Comparison of ENCODE assay signal across 31 mouse cellular contexts in the genomic region with DNA sequence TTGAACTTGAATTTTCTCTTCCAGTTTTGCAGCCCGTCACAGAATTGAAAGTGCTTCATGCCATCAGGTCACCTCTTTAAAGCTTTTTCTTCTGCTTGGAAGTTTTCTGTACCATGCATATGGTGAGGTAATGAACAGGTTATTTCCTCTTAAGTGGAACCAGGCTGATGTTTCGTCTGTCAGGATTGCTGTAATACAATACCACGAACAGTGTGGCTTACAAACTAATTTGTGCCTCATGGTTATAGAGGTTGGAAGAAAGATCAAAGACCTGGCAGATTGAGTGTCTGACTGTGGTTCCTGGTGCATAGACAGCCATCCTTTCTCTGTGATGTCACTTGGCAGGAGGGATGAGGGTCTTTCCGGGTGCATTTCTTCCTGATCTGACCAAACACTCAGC.
DNase-seq lines count a peak whose midpoint lies in the region; ATAC-seq and TF ChIP-seq lines count a peak whose summit lies in the region.
"Had no signal": no experiment of that assay in that cellular context is flagged by ENCODE, and none has a peak within 500 bp of the region (broad histone marks: within the 10 kb centered on the region; RNA-seq: fewer than 3 reads in every experiment).

No protein-coding gene starts in this region.

- no peak overlapping the region for H3K9ac ChIP-seq in forebrain, postnatal 0 days
- H3K9ac ChIP-seq in midbrain, embryonic 13.5 days (replicated peaks) = no peak overlapping the region
- H3K9ac ChIP-seq: embryonic facial prominence, embryonic 12.5 days; heart, embryonic 13.5 days; limb, embryonic 15.5 days; liver, embryonic 13.5 days; midbrain, embryonic 15.5 days; neural tube, embryonic 15.5 days had no signal

- H3K27me3 ChIP-seq in forebrain, embryonic 10.5 days (ENCODE audit: poor library complexity, severe bottlenecking) = no peaks in the 10 kb centered on the region
- H3K27me3 ChIP-seq in forebrain, postnatal 0 days (ENCODE audit: insufficient read depth, low read length) = no peaks in the 10 kb centered on the region
- no peaks in the 10 kb centered on the region for H3K27me3 ChIP-seq in midbrain, embryonic 10.5 days (ENCODE audit: low read depth, poor library complexity, severe bottlenecking)
- no peaks in the 10 kb centered on the region for H3K27me3 ChIP-seq in midbrain, embryonic 13.5 days
- H3K27me3 ChIP-seq in limb, embryonic 10.5 days (ENCODE audit: low read depth, poor library complexity, severe bottlenecking) = no peaks in the 10 kb centered on the region
- H3K27me3 ChIP-seq: embryonic facial prominence, embryonic 12.5 days; heart, embryonic 13.5 days; limb, embryonic 15.5 days; liver, embryonic 13.5 days; megakaryocyte, embryonic 14.5 days; midbrain, embryonic 15.5 days; neural tube, embryonic 15.5 days; Patski had no signal

- ATAC-seq in forebrain, postnatal 0 days = no peak
- no peak for ATAC-seq in midbrain, embryonic 13.5 days
- ATAC-seq: forebrain, embryonic 16.5 days; hindbrain, embryonic 16.5 days; intestine, embryonic 16.5 days; lung, postnatal 0 days; midbrain, embryonic 15.5 days; Patski had no signal

- no peaks in the 10 kb centered on the region for H3K36me3 ChIP-seq in forebrain, embryonic 10.5 days (replicated peaks)
- no peaks in the 10 kb centered on the region for H3K36me3 ChIP-seq in forebrain, postnatal 0 days (ENCODE audit: insufficient read depth)
- no peaks in the 10 kb centered on the region for H3K36me3 ChIP-seq in midbrain, embryonic 10.5 days
- H3K36me3 ChIP-seq in midbrain, embryonic 13.5 days = no peaks in the 10 kb centered on the region
- H3K36me3 ChIP-seq in limb, embryonic 10.5 days = no peaks in the 10 kb centered on the region
- H3K36me3 ChIP-seq: embryonic facial prominence, embryonic 12.5 days; heart, embryonic 13.5 days; limb, embryonic 15.5 days; liver, embryonic 13.5 days; midbrain, embryonic 15.5 days; neural tube, embryonic 15.5 days had no signal

- H3K4me1 ChIP-seq in forebrain, embryonic 10.5 days = no peaks in the 10 kb centered on the region
- H3K4me1 ChIP-seq in forebrain, postnatal 0 days (ENCODE audit: insufficient read depth) = no peaks in the 10 kb centered on the region
- H3K4me1 ChIP-seq in midbrain, embryonic 10.5 days = no peaks in the 10 kb centered on the region
- H3K4me1 ChIP-seq in midbrain, embryonic 13.5 days (replicated peaks) = peaks cover 3% of the 10 kb centered on the region; the same call in 1 of the 2 replicates
- peaks cover 20% of the 10 kb centered on the region for H3K4me1 ChIP-seq in limb, embryonic 10.5 days
- H3K4me1 ChIP-seq: liver, embryonic 13.5 days; megakaryocyte, embryonic 14.5 days; midbrain, embryonic 15.5 days had no signal

- H3K4me3 ChIP-seq in forebrain, embryonic 10.5 days = no peak overlapping the region
- no peak overlapping the region for H3K4me3 ChIP-seq in forebrain, postnatal 0 days (ENCODE audit: low read depth, low read length)
- no peak overlapping the region for H3K4me3 ChIP-seq in midbrain, embryonic 10.5 days
- no peak overlapping the region for H3K4me3 ChIP-seq in midbrain, embryonic 13.5 days (replicated peaks)
- no peak overlapping the region for H3K4me3 ChIP-seq in limb, embryonic 10.5 days
- H3K4me3 ChIP-seq: embryonic facial prominence, embryonic 12.5 days; heart, embryonic 13.5 days; limb, embryonic 15.5 days; liver, embryonic 13.5 days; megakaryocyte, embryonic 14.5 days; midbrain, embryonic 15.5 days; neural tube, embryonic 15.5 days had no signal

- no peak for TF ChIP-seq CTCF in forebrain, postnatal 0 days (IDR thresholded peaks at IDR 0.05; ENCODE audit: low read depth)

- no peaks in the 10 kb centered on the region for H3K9me3 ChIP-seq in forebrain, embryonic 10.5 days
- no peaks in the 10 kb centered on the region for H3K9me3 ChIP-seq in forebrain, postnatal 0 days (ENCODE audit: low read length)
- H3K9me3 ChIP-seq in midbrain, embryonic 10.5 days (replicated peaks) = no peaks in the 10 kb centered on the region
- H3K9me3 ChIP-seq in midbrain, embryonic 13.5 days = no peaks in the 10 kb centered on the region
- H3K9me3 ChIP-seq in limb, embryonic 10.5 days (replicated peaks) = no peaks in the 10 kb centered on the region
- H3K9me3 ChIP-seq: embryonic facial prominence, embryonic 12.5 days; heart, embryonic 13.5 days; limb, embryonic 15.5 days; liver, embryonic 13.5 days; midbrain, embryonic 15.5 days; neural tube, embryonic 15.5 days had no signal

- no peak overlapping the region for H3K27ac ChIP-seq in forebrain, embryonic 10.5 days
- no peak overlapping the region for H3K27ac ChIP-seq in forebrain, postnatal 0 days (ENCODE audit: low read depth, low read length)
- H3K27ac ChIP-seq in midbrain, embryonic 10.5 days (replicated peaks) = no peak overlapping the region
- no peak overlapping the region for H3K27ac ChIP-seq in midbrain, embryonic 13.5 days
- H3K27ac ChIP-seq in limb, embryonic 10.5 days = 0 out of 2 replicates have a peak overlapping the region, but pooled peaks have one; percentile 10
- H3K27ac ChIP-seq: embryonic facial prominence, embryonic 12.5 days; heart, embryonic 13.5 days; limb, embryonic 15.5 days; liver, embryonic 13.5 days; midbrain, embryonic 15.5 days; neural tube, embryonic 15.5 days had no signal

- no peak overlapping the region for H3K4me2 ChIP-seq in forebrain, postnatal 0 days (ENCODE audit: low read depth)
- H3K4me2 ChIP-seq in midbrain, embryonic 13.5 days (replicated peaks) = no peak overlapping the region
- H3K4me2 ChIP-seq: embryonic facial prominence, embryonic 12.5 days; heart, embryonic 13.5 days; limb, embryonic 15.5 days; liver, embryonic 13.5 days; midbrain, embryonic 15.5 days; neural tube, embryonic 15.5 days had no signal

- DNase-seq in forebrain, embryonic 10.5 days (ENCODE audit: extremely low spot score, low spot score) = peak; percentile 12
- DNase-seq in forebrain, postnatal 0 days = no peak
- DNase-seq in midbrain, embryonic 10.5 days (ENCODE audit: low spot score) = peak; percentile 2
- no peak for DNase-seq in limb, embryonic 10.5 days (ENCODE audit: low spot score)
- DNase-seq in adrenal gland, postnatal 4 days (ENCODE audit: low spot score in 2 of 2) = no peak
- DNase-seq in adrenal gland, adult 2 months = no peak
- no peak for DNase-seq in left cerebral cortex, adult 18-20 months (ENCODE audit: low spot score in 2 of 2)
- DNase-seq: adrenal gland, postnatal 14 days; cerebellum, adult 2 months; cerebellum, postnatal 25 days; gastrocnemius, postnatal 10 days; heart, postnatal 10 days; kidney, postnatal 10 days; layer of hippocampus, adult 9-11 months; liver, embryonic 13.5 days; lung, adult 18-20 months; lung, postnatal 4 days; spleen, adult 18-20 months; thymus, postnatal 25 days had no signal

- WGBS in forebrain, embryonic 10.5 days = 66% methylated on average over 4 of the region's 4 CpGs
- WGBS in forebrain, postnatal 0 days = 47% methylated on average over 4 of the region's 4 CpGs
- 84% methylated on average over 4 of the region's 4 CpGs for WGBS in midbrain, embryonic 10.5 days
- 80% methylated on average over 4 of the region's 4 CpGs for WGBS in midbrain, embryonic 13.5 days
- WGBS in limb, embryonic 10.5 days = 17% methylated on average over 4 of the region's 4 CpGs

Comparison
In these comparisons a context has a peak if more than half of its experiments do, and no peak if none do; other contexts are left out.
1. DNase-seq: peak in forebrain, embryonic 10.5 days (single experiment) and midbrain, embryonic 10.5 days (single experiment); none in forebrain, postnatal 0 days (single experiment), limb, embryonic 10.5 days (single experiment), adrenal gland, postnatal 4 days (0 of 2), adrenal gland, adult 2 months (single experiment) and left cerebral cortex, adult 18-20 months (0 of 2).